Mouse (Mus musculus) T-cell, adult 66 days (primary cell): ENCODE results near the gene Olfr395. TPM values are rescaled to one million over a fixed set of nuclear protein-coding genes. Genes with fewer than 3 reads are reported as not detected.

Source experiments
- total RNA-seq, 2 experiments: library from RNA; stranded (reverse); gene quantifications; 3 replicates in 1 of 2; 4 replicates in 1 of 2; pipeline ENCODE4 v1.2.4; 2023

Gene Olfr395
- total RNA-seq, result not detected

DNA sequence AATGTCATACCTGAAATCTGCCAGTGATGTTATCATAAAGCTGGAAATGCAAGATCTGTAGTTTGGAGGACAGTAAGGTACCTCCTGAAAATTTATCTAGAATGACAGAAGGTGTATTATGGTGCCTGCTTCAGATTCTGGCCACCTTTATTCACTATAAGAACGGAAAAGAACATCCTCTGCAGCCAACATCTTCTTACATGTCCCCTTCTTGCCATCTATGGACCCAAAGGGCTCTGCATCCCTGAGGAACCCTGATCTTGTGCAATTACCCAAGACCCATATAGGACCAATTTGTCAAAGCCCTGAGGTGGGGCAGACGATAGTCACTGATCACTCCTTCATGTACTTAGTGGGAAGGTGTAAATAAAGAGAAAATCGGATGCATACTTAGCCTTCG is at the start of gene Olfr395:
Gene Olfr395, minus strand, starts transcription at position 101 of the 400 bp plus-strand sequence.

GRCm38 (mm10) chr11:73936377-73936776 is 27.3 kb upstream of the Olfr395 start, which contains the start of gene Olfr23:
Gene Olfr23 (plus strand): TSS chr11:73936677.

GRCm38 (mm10) chr11:73890671-73891070 is 18.4 kb downstream of the Olfr395 start, which contains the start of gene Olfr394:
Gene Olfr394 (minus strand): TSS chr11:73890771.

Other genes with a start within 250 kb of the Olfr395 start
- gene Zfp735, start 220.5 kb downstream of the Olfr395 start, total RNA-seq, result not detected
- not detected for gene Olfr389, start 128.6 kb downstream of the Olfr395 start, total RNA-seq
- not detected for gene Olfr390, start 126.3 kb downstream of the Olfr395 start, total RNA-seq
- not detected for gene Olfr391-ps, start 106.2 kb downstream of the Olfr395 start, total RNA-seq
- not detected for gene Olfr392, start 92.2 kb downstream of the Olfr395 start, total RNA-seq
- not detected for gene Olfr393, start 57.8 kb downstream of the Olfr395 start, total RNA-seq
- not detected for gene Olfr394, start 18.5 kb downstream of the Olfr395 start, total RNA-seq
- gene Olfr23, start 27.4 kb upstream of the Olfr395 start, total RNA-seq, result not detected
- gene Olfr397, start 51.5 kb upstream of the Olfr395 start, total RNA-seq, result not detected
- gene Olfr398, start 81.1 kb upstream of the Olfr395 start, total RNA-seq, result not detected
- gene Olfr139, start 147.3 kb upstream of the Olfr395 start, total RNA-seq, result not detected
- not detected for gene Olfr399, start 147.3 kb upstream of the Olfr395 start, total RNA-seq
- gene Zfp616, start 160.7 kb upstream of the Olfr395 start, total RNA-seq, result not detected
- not detected for gene Olfr401, start 204.4 kb upstream of the Olfr395 start, total RNA-seq
- not detected for gene Olfr402, start 244.2 kb upstream of the Olfr395 start, total RNA-seq